Mouse (Mus musculus) heart, adult 2 months (tissue): ENCODE results near the gene Kcnab3.

Experiments
- CTCF ChIP-seq: fragments of 200-600 bp; IDR thresholded peaks from 2 replicates; pipeline ENCODE4 v1.8.1; 2022; ENCODE audit warnings: antibody characterized with exemption, mild to moderate bottlenecking, moderate library complexity
- EP300 ChIP-seq: fragments of 200-500 bp; IDR thresholded peaks from 2 replicates; pipeline ENCODE4 v1.6.1; 2011; ENCODE audit warnings: low read depth, low read length, control low read depth; ENCODE audit not compliant: insufficient read depth
- POLR2A ChIP-seq: fragments of 200-500 bp; IDR thresholded peaks from 2 replicates; pipeline ENCODE4 v1.6.1; 2011; ENCODE audit warnings: mild to moderate bottlenecking, low read depth, low read length, control low read depth; ENCODE audit not compliant: insufficient read depth

- TF ChIP-seq POLR2A (no peak), EP300 (no peak), CTCF (no peak)
Measured at GRCm38 (mm10) chr11:69356544-69356943, 30.5 kb downstream of the Kcnab3 start.
